Mouse (Mus musculus): Measurements from ENCODE around the gene Vps51.

Vps51 gene

DNA sequence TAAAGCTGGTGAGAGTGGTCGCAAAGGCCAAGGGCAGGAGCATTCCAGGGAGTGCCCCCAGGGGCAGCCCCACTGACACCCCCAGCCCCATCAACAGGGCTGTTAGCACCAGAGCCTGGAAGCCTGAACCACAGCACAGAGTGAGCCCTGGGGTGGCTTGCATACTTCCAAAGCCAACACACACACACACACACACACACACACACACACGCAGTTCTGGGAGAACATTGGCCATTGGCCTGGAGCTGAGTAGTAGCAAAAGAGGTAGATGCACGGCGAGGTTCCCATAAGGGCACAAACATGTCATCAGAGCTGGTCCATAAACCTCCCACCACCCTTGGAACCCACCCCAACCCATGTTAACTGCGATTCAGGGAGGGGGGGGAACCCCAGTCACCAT is 10.5 kb downstream of the Vps51 start:
- H3K36me3 ChIP-seq (ENCODE audit: control insufficient read depth, insufficient read depth, low read length, poor library complexity, severe bottlenecking), result no peaks in the 10 kb centered on the region

DNA sequence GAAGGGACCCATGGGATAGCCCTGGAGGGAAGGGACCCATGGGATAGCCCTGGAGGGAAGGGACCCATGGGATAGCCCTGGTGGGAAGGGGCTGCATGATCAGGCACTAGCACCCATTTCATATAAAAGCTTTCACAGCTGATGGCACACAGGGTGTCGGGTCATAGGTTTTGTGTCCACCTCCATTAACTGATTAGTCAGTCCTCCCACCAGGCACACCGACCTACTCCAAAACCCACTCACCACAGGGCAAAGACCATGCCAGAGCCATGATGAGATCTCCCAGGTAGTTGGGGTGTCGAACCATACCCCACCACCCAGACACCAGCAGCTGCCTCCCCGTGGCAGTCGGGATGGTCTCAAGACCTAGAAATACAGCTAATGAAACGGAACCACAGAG is 13.9 kb downstream of the Vps51 start:
- H3K36me3 ChIP-seq (ENCODE audit: control insufficient read depth, insufficient read depth, low read length, poor library complexity, severe bottlenecking), result peaks cover 3% of the 10 kb centered on the region
- H3K27me3 ChIP-seq (ENCODE audit: control insufficient read depth, insufficient read depth, low read length, poor library complexity, severe bottlenecking), result no peaks in the 10 kb centered on the region
- DNase-seq (ENCODE audit: low read depth, low spot score), result no peak

More for the DNA sequence above, 10.5 kb downstream of the Vps51 start:
- DNase-seq (ENCODE audit: low read depth, low spot score), result no peak
- H3K27me3 ChIP-seq (ENCODE audit: control insufficient read depth, insufficient read depth, low read length, poor library complexity, severe bottlenecking), result no peaks in the 10 kb centered on the region

DNA sequence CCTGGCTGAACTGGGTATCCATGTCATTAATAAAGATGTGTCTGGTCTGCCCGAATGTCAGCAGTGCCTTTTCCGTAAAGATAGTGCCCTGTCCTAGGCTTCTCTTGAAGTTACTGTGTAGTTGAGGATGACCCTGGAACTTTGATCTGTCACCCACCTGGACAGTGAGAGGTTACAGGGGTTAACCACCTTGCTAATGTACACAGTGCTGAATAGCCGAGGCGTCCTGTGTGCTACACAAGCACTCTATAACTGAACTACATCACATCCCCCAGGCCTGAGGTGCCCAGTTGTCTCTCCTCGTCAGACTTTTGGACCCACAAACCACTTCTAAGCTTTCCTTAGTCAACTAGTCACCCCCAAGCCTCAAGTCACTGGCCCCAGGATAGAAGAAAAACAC is 14.6 kb downstream of the Vps51 start:
- no peaks in the 10 kb centered on the region for H3K27me3 ChIP-seq (ENCODE audit: control insufficient read depth, insufficient read depth, low read length, poor library complexity, severe bottlenecking)
- DNase-seq (ENCODE audit: low read depth, low spot score), result no peak

DNA sequence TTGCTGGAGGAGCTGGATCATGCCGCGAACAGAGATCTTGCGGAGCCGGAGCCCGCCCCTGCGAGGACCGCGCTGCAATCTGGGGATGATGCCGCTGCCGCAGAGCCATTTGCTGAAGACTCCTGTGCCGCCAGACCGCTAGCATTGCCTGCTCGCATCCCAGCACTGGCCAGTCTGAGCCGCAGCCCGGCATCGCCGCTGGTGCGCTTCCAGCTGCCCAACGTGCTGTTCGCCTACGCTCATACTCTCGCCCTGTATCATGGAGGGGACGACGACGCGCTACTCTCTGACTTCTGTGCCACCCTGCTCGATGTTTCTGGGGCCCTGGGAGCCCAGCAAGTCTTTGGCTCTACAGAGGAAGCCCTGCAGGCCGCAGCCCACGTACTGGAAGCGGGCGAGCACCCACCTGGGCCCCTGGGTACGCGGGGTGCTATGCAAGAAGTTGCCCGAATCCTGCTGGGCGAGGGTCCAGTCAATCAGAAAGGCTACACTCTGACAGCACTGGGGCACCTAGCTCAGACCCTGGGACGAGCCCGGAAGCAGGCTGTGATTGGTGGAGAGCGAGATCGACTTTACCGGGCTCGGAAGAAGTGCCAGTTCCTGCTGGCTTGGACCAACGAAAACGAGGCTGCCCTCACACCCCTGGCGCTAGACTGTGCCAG is 15.3 kb downstream of the Vps51 start:
- H3K36me3 ChIP-seq (ENCODE audit: control insufficient read depth, insufficient read depth, low read length, poor library complexity, severe bottlenecking), result peaks cover 3% of the 10 kb centered on the region
- no peaks in the 10 kb centered on the region for H3K27me3 ChIP-seq (ENCODE audit: control insufficient read depth, insufficient read depth, low read length, poor library complexity, severe bottlenecking)
- peak; percentile 66 for DNase-seq (ENCODE audit: low read depth, low spot score)

More for the DNA sequence above, 14.6 kb downstream of the Vps51 start:
- peaks cover 3% of the 10 kb centered on the region for H3K36me3 ChIP-seq (ENCODE audit: control insufficient read depth, insufficient read depth, low read length, poor library complexity, severe bottlenecking)

DNA sequence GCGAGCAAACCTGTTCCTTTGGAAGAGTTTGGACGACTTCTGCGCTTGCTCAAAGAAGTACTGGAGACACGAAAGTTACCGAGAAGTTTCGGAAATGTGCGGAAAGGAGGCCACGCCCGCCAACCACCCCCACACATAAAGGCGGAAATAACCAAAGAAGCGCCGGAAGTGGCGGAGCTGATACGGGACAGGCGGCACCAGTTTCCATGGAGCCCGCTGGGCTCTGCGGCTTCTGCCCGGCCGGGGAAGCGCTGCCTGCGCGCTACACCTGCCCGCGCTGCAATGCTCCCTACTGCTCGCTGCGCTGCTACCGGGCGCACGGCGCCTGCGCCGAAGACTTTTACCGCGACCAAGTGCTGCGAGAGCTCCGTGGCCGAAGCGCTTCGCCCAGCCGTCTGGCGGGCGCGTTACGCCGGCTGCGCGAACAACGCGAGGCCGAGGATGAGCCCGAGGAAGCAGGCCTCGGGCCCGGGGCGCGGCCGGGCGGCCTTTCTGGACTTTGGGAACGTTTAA is 16.0 kb downstream of the Vps51 start, which contains the start of gene Znhit2:
TSS of gene Znhit2 (plus strand) at position 172 of the 513 bp plus-strand sequence.
- Histone ChIP-seq H3K27me3 (ENCODE audit: control insufficient read depth, insufficient read depth, low read length, poor library complexity, severe bottlenecking) (no peaks in the 10 kb centered on the region), H3K36me3 (ENCODE audit: control insufficient read depth, insufficient read depth, low read length, poor library complexity, severe bottlenecking) (peaks cover 3% of the 10 kb centered on the region)

DNA sequence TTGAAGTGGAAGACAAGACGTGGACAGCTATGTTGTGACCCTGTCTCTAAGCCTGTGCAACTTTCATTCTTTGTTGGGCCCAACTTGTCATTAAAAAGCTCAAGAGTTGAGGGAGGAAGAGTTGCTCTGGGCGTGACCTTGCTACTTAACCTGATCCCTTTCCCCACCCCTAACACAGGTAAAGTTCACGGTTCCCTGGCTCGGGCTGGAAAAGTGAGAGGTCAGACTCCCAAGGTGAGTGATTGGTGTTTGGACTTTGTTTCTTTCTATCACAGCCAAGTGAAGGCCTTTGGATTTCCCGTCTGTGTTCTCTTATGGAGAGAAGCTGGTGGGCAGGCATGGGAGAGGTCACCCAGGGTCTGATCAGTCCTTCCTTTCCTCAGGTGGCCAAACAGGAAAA is 18.1 kb downstream of the Vps51 start:
- Histone ChIP-seq H3K36me3 (ENCODE audit: control insufficient read depth, insufficient read depth, low read length, poor library complexity, severe bottlenecking) (peaks cover 5% of the 10 kb centered on the region), H3K27me3 (ENCODE audit: control insufficient read depth, insufficient read depth, low read length, poor library complexity, severe bottlenecking) (no peaks in the 10 kb centered on the region)
- DNase-seq (ENCODE audit: low read depth, low spot score), result no peak

More for the DNA sequence above, 16.0 kb downstream of the Vps51 start, which contains the start of gene Znhit2:
- peak; percentile 94 for DNase-seq (ENCODE audit: low read depth, low spot score)

DNA sequence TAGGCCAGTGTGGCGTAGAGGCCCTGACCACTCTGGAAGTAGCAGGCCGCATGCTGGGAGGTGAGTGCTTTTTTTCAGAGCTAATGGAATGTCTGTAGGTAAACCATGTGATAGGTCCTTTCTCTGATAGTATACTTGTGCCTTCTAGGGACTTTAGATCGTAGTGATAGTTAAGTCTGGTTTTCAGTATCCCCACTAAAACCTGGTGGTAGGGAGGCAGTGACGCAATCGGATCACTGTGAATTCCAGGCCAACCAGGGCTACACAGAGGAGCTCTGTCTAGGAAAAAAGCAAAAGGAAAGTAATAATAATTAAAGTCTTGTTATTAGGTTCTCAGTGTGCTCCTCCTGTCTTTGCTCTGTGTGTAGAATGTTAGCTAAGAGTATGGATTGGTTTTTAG is 18.5 kb downstream of the Vps51 start:
- Histone ChIP-seq H3K36me3 (ENCODE audit: control insufficient read depth, insufficient read depth, low read length, poor library complexity, severe bottlenecking) (peaks cover 5% of the 10 kb centered on the region), H3K27me3 (ENCODE audit: control insufficient read depth, insufficient read depth, low read length, poor library complexity, severe bottlenecking) (no peaks in the 10 kb centered on the region)
- DNase-seq (ENCODE audit: low read depth, low spot score), result no peak

DNA sequence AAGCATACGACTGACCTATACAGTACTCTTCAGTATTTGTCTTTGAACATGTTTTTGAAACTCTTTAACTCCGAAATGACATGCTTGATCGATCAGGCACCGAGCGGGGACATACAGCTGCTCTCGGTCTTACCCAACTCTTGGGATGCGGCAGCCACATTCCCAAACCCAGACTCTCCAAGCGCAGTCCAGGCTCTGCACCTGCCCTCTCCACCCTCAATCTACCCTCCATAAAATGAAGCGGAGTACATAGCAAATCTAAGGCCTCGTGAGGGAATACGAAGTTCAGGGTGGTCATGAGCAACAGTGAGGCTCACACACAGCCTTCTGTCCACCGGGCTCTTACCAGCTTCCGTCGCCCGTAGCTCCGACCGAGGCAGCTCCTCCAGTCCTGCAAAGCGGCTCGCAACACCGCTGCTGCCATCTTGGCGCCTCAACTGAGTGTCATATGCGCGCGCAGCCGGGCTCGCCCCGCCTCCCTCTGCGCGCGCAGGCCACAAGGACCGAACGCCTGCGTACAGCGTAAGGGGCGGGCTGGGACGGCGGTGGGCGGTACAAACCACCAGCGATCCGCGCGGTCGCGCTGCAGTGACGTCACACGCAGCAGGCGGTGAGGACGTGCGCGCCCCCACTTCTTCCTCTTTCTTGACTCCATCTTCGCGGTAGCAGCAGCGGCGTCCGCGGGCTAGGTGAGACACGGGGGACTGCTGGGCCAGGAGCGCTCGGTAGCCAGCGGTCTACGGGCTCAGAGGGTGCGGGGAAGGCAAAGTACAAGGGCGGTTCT is 19.5 kb downstream of the Vps51 start, which contains the start of the genes Mrpl49 and Fau:
TSS of gene Mrpl49 (minus strand) at position 473 of the 784 bp plus-strand sequence.
TSS of gene Fau (plus strand) at position 532 of the 784 bp plus-strand sequence.
- peaks cover 11% of the 10 kb centered on the region for H3K36me3 ChIP-seq (ENCODE audit: control insufficient read depth, insufficient read depth, low read length, poor library complexity, severe bottlenecking)
- no peaks in the 10 kb centered on the region for H3K27me3 ChIP-seq (ENCODE audit: control insufficient read depth, insufficient read depth, low read length, poor library complexity, severe bottlenecking)
- peak; percentile 99 for DNase-seq (ENCODE audit: low read depth, low spot score)

DNA sequence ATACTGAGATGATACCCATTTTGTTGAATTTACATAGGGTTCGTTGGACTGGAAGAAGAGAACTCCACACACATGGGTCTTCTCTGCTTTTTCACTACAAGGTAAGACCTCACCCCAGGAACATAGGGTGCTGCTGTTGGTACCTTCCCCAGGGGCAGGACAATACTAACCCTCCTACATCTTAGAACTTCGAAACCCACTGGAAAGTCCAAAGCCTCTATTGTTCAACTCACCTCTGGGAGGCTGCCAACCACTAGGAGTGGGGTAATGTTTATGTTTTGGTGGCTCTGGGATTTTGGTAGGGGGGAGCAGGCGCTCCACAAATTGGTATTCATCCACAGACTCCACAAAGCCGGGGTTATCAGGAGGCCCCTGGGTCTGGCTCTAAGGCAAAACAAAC is 20.3 kb downstream of the Vps51 start:
- H3K36me3 ChIP-seq (ENCODE audit: control insufficient read depth, insufficient read depth, low read length, poor library complexity, severe bottlenecking), result peaks cover 19% of the 10 kb centered on the region
- no peaks in the 10 kb centered on the region for H3K27me3 ChIP-seq (ENCODE audit: control insufficient read depth, insufficient read depth, low read length, poor library complexity, severe bottlenecking)
- no peak for DNase-seq (ENCODE audit: low read depth, low spot score)

DNA sequence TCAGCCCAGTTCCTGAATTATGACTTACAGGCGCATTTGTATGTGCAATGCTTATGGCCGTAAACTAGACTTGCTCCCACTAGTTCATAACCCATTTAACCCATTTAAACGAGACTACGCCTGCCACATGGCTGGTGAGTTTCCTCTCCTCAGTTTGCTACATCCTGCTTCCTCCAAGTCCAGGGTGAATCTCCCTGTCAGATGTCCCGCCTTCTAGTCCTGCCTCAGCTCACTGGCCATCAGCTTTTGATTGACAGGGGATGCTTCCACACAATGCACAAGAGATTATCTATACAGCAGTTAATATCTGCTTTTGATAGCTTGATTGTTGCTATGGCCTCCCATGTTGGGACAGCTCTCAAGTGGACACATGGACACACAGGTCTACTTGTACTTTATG is 22.7 kb downstream of the Vps51 start:
- no peaks in the 10 kb centered on the region for H3K27me3 ChIP-seq (ENCODE audit: control insufficient read depth, insufficient read depth, low read length, poor library complexity, severe bottlenecking)
- no peak for DNase-seq (ENCODE audit: low read depth, low spot score)
- H3K36me3 ChIP-seq (ENCODE audit: control insufficient read depth, insufficient read depth, low read length, poor library complexity, severe bottlenecking), result peaks cover 30% of the 10 kb centered on the region

DNA sequence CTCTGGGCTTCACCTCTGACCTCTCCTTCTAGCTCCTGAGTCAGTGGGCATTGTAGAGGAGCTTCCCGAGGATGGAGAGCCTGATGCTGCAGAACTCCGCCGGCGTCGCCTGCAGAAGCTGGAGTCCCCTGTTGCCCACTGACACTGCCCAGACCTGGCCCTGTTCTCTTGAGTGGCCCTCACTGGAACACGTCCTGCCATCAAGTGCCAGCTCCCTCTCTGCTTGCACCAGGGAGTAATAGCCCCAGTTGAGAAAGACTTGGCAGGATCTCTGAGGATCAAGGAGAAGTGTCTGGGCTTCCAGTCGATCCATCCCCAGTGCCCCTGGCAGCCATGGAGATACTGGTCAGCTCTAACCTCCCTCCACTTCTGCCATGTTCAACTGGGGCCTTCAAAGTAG is 24.5 kb downstream of the Vps51 start:
- Histone ChIP-seq H3K27me3 (ENCODE audit: control insufficient read depth, insufficient read depth, low read length, poor library complexity, severe bottlenecking) (no peaks in the 10 kb centered on the region), H3K36me3 (ENCODE audit: control insufficient read depth, insufficient read depth, low read length, poor library complexity, severe bottlenecking) (peaks cover 30% of the 10 kb centered on the region)
- no peak for DNase-seq (ENCODE audit: low read depth, low spot score)

DNA sequence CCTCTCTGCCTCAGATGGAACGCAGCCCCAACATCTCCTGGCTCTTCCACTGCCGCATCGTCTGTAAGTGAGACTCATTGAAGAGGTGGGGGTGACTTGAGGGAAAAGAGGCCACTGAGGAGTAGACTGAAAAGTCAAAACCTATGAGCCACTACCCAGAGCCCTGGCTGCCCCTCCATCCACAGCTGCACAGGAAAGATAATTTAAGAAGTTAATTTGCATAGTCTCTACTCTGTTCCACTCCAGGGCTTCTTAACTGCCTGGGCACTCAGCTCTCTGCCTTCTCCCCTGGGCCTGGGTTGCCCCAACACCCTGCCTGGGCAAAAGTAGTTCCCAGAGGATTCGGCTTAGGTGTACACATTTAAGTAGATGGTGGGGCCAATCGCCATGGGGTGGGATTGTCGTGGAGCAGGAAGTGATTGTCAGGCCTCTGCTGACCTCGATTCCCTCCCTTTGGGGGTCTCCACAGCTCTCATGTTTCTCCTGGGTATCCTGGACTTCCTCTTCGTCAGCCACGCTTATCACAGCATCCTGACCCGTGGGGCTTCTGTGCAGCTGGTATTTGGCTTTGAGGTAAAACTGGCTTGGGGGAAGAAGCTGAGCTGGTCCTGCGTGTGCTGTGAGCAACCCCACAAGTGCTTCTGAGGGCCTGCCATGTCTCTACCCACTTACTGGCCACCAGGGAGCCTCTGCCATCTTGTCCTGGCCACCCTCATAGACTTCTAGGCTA is 28.2 kb downstream of the Vps51 start:
- Histone ChIP-seq H3K36me3 (ENCODE audit: control insufficient read depth, insufficient read depth, low read length, poor library complexity, severe bottlenecking) (peaks cover 28% of the 10 kb centered on the region), H3K27me3 (ENCODE audit: control insufficient read depth, insufficient read depth, low read length, poor library complexity, severe bottlenecking) (no peaks in the 10 kb centered on the region)
- DNase-seq (ENCODE audit: low read depth, low spot score), result peak; percentile 80

DNA sequence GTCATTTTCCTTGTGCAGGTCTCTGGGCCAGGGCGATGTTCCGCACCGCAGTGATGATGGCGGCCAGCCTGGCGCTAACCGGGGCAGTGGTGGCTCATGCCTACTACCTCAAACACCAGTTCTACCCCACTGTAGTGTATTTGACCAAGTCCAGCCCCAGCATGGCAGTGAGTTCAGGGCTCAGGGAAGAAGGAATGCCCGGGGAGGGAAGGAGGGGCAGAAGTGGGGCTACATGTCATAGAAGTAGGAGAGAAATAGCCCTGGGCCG is 29.2 kb downstream of the Vps51 start:
- Histone ChIP-seq H3K36me3 (ENCODE audit: control insufficient read depth, insufficient read depth, low read length, poor library complexity, severe bottlenecking) (peaks cover 23% of the 10 kb centered on the region), H3K27me3 (ENCODE audit: control insufficient read depth, insufficient read depth, low read length, poor library complexity, severe bottlenecking) (no peaks in the 10 kb centered on the region)
- no peak for DNase-seq (ENCODE audit: low read depth, low spot score)

DNA sequence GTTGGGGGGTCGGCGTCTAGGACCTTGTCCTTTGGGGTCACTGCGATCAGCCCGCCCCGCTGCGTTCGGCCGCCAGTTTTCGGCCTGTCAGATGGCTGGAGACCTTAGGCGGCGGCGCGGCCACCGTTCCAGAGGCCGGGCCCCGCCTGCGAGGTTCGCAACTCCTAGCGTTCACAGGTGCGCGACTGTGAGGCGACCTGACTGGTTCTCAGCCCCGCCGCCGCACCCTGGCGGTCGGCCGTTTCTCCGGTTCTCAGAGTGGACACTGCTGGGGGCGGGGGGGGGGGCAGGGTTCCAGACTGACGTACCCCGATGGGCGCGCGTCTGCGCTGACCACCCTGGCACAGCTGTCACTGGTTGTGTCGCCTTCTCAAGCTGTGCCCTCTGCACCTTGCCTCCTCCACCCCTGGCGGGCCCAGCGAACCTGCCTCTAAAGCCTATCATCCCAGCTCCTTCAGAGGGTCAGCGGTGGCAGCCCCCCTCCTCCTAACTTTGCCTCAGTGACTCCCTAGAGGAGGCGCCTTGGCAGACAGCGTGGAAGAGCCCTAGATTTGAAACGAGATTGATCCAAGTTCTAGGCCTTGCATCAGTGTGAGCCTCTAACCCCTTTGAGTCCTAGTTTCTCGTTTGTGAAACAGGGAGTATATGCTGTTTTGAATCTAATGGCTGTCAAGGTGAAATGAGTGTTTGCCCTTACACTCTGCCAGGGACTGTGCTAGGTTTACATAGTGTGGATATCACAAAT is 29.7 kb downstream of the Vps51 start:
- DNase-seq (ENCODE audit: low read depth, low spot score), result no peak
- Histone ChIP-seq H3K36me3 (ENCODE audit: control insufficient read depth, insufficient read depth, low read length, poor library complexity, severe bottlenecking) (peaks cover 20% of the 10 kb centered on the region), H3K27me3 (ENCODE audit: control insufficient read depth, insufficient read depth, low read length, poor library complexity, severe bottlenecking) (no peaks in the 10 kb centered on the region)
